Mouse (Mus musculus) ES-Bruce4 (cell line): ENCODE data around the gene Rpl23a. TPM values are rescaled to one million over a fixed set of nuclear protein-coding genes. Genes with fewer than 3 reads are reported as not detected.

Experiments
- H3K27ac ChIP-seq: 2 replicates; pipeline ENCODE4 v1.5.1; 2012; ENCODE audit warnings: low read length, inconsistent platforms; ENCODE audit not compliant: insufficient read depth
- H3K27me3 ChIP-seq: 2 replicates; pipeline ENCODE4 v1.6.1; 2012; ENCODE audit warnings: mild to moderate bottlenecking, low read length, inconsistent platforms; ENCODE audit not compliant: control insufficient read depth, poor library complexity, insufficient read depth, severe bottlenecking
- H3K36me3 ChIP-seq: 2 replicates; pipeline ENCODE4 v1.6.1; 2012; ENCODE audit warnings: inconsistent platforms, mild to moderate bottlenecking, low read length, moderate library complexity; ENCODE audit not compliant: control insufficient read depth, poor library complexity, insufficient read depth, severe bottlenecking
- H3K4me1 ChIP-seq: one replicate; pipeline ENCODE4 v1.8.1; 2011; ENCODE audit warnings: low read length; ENCODE audit not compliant: control insufficient read depth, insufficient read depth
- H3K4me3 ChIP-seq: 2 replicates; pipeline ENCODE4 v1.5.1; 2011; ENCODE audit warnings: low read depth, mild to moderate bottlenecking, low read length
- H3K9ac ChIP-seq: 2 replicates; pipeline ENCODE4 v1.6.1; 2012; ENCODE audit warnings: low read depth, mild to moderate bottlenecking, inconsistent platforms; ENCODE audit not compliant: poor library complexity, severe bottlenecking
- H3K9me3 ChIP-seq: replicated peaks from 2 replicates; pipeline ENCODE4 v1.6.1; 2012; ENCODE audit warnings: mild to moderate bottlenecking, low read length, inconsistent platforms; ENCODE audit not compliant: control insufficient read depth, poor library complexity, insufficient read depth, severe bottlenecking
- CTCF ChIP-seq: IDR thresholded peaks from one replicate; pipeline ENCODE4 v1.8.1; 2011; ENCODE audit warnings: low read depth, low read length
- EP300 ChIP-seq: IDR thresholded peaks from 2 replicates; pipeline ENCODE4 v1.6.1; 2011; ENCODE audit warnings: low read depth, low read length; ENCODE audit not compliant: insufficient read depth
- POLR2A ChIP-seq: IDR thresholded peaks from one replicate; pipeline ENCODE4 v1.8.1; 2011; ENCODE audit warnings: low read length; ENCODE audit not compliant: insufficient read depth
- polyA plus RNA-seq: library from polyadenylated mRNA; stranded (reverse); fragments of >200 nt; gene quantifications from 2 replicates; pipeline ENCODE4 v1.2.4, GENCODE M21; 2011; ENCODE audit warnings: low read depth; ENCODE audit not compliant: missing spikeins, insufficient read depth, insufficient read length

Rpl23a gene
- polyA plus RNA-seq, 1 experiment: 2,740 TPM

GRCm38 (mm10) chr11:78152299-78153231, 30.8 kb downstream of the Rpl23a start:
- Histone ChIP-seq H3K9me3 (no peaks in the 10 kb centered on the region), H3K27me3 (no peaks in the 10 kb centered on the region), H3K27ac (no peak overlapping the region), H3K4me1 (no peaks in the 10 kb centered on the region), H3K9ac (no peak overlapping the region), H3K4me3 (no peak overlapping the region), H3K36me3 (peaks cover 13% of the 10 kb centered on the region)
- no peak for TF ChIP-seq CTCF
- no peak for TF ChIP-seq POLR2A

- Histone ChIP-seq H3K9ac (no peak overlapping the region), H3K27me3 (no peaks in the 10 kb centered on the region), H3K9me3 (no peaks in the 10 kb centered on the region), H3K4me1 (no peaks in the 10 kb centered on the region), H3K36me3 (peaks cover 9% of the 10 kb centered on the region), H3K27ac (no peak overlapping the region), H3K4me3 (no peak overlapping the region)
- TF ChIP-seq POLR2A (no peak), EP300 (no peak), CTCF (peak; percentile 70)
Measured at GRCm38 (mm10) chr11:78151161-78151560, 32.2 kb downstream of the Rpl23a start.

- Histone ChIP-seq H3K9me3 (no peaks in the 10 kb centered on the region), H3K9ac (no peak overlapping the region), H3K27ac (no peak overlapping the region), H3K4me3 (no peak overlapping the region), H3K27me3 (no peaks in the 10 kb centered on the region), H3K4me1 (no peaks in the 10 kb centered on the region), H3K36me3 (peaks cover 7% of the 10 kb centered on the region)
- TF ChIP-seq EP300 (no peak), CTCF (no peak)
Measured at GRCm38 (mm10) chr11:78146707-78147543, 36.5 kb downstream of the Rpl23a start.

GRCm38 (mm10) chr11:78146168-78146567, 37.2 kb downstream of the Rpl23a start:
- no peaks in the 10 kb centered on the region for H3K4me1 ChIP-seq
- no peaks in the 10 kb centered on the region for H3K9me3 ChIP-seq
- H3K4me3 ChIP-seq: no peak overlapping the region
- no peak overlapping the region for H3K27ac ChIP-seq
- H3K9ac ChIP-seq: no peak overlapping the region
- peak; percentile 51 for TF ChIP-seq CTCF
- TF ChIP-seq POLR2A: no peak
- TF ChIP-seq EP300: no peak
- no peaks in the 10 kb centered on the region for H3K27me3 ChIP-seq
- peaks cover 7% of the 10 kb centered on the region for H3K36me3 ChIP-seq

GRCm38 (mm10) chr11:78143520-78143919, 39.9 kb downstream of the Rpl23a start:
- H3K27ac ChIP-seq: no peak overlapping the region
- no peaks in the 10 kb centered on the region for H3K9me3 ChIP-seq
- H3K4me1 ChIP-seq: no peaks in the 10 kb centered on the region
- no peak overlapping the region for H3K4me3 ChIP-seq
- no peak overlapping the region for H3K9ac ChIP-seq
- H3K36me3 ChIP-seq: peaks cover 5% of the 10 kb centered on the region
- no peak for TF ChIP-seq POLR2A
- TF ChIP-seq EP300: no peak
- TF ChIP-seq CTCF: no peak
- H3K27me3 ChIP-seq: no peaks in the 10 kb centered on the region
